Mouse (Mus musculus) kidney, postnatal 10 days (tissue): ENCODE measurements around the gene Pgghg.

Experiments
- DNase-seq: peaks from one replicate; pipeline ENCODE4 v3.0.0; 2021; ENCODE audit warnings: mixed read lengths

The Pgghg gene

GRCm38 (mm10) chr7:140923070-140923775 is 18.0 kb upstream of the Pgghg start:
- DNase-seq, result no peak

DNA sequence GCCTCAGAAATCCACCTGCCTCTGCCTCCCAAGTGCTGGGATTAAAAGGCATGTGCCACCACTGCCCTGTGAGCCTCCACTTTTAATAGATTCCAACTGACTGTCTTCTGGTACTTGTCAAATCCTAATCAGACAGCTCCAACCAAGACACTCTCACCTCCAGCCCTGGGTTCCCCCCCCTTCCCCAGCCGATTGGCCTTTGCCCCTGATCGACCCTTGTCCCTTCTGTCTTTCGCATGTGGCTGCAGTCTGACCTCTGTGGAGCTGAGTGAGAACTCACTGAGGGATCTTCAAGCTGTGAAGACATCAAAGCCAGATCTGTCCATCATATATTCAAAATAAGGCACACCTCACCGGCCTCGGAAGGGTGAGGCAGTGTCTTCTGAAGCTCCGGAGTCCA is 14.0 kb upstream of the Pgghg start:
- DNase-seq, result no peak

DNA sequence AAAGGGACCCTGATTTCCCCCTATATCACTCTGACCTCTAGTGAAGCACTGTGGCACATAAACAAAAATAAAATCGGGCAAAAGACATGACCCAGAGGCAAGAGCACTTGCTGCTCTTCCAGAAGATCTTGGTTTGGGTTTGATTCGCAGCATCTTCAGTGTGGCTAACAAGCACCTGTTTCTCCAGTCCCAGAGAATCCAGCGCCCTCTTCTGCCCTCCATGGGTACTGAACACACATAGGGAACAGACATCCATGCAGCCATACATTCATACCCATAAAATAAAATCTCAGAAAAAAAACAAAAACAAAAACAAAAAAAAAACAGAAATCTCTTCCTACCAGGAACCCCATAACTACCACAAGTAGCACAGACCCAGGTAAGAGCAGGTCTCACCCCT is 2.8 kb upstream of the Pgghg start:
- peak; percentile 23 for DNase-seq

DNA sequence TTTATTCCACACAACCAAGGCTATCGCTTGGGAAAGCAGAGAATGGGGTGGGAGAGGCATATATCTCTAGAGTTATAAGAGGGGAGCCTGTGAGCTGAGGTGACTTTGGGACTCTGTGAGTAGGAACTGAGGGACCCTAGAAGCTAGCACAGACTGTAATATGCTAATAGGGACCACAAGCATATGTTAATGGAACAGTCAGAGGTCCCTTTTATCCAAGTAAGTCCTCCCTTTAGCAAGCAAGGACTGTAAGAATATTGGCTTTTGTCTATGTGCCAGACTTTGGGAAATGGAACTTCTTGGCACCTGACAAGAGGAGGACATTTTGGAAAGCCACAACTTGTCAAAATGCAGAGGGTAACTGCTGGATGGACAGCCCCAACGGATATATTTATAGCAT is 2.3 kb upstream of the Pgghg start:
- no peak for DNase-seq

DNA sequence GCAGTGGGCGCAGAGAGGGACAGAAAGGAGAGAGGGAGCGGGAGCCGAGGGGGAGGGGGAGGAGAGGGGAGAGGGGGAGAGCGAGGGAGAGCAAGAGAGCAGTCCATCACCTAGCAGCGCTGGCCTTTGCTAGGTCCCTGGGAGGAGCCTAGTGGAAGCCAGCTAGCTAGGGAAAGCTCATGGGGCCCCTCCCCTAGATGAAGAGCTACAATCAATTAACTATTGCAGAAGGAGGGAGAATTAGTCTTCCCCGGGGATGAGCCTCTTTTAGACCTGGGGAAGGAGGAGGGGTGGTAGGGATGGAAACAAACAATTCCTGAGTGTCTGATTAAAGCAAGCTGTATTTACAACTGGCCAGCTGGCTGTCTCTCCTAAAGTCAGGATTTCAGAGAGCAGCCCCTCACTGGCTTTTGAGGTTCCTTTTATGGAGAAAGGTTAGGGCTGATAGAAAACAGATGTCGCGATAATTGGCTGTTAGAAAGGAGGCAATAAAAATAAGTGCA is 1.5 kb upstream of the Pgghg start:
- peak; percentile 58 for DNase-seq

- DNase-seq, result peak; percentile 40
These were observed 1.1 kb downstream of the Pgghg start for GRCm38 (mm10) chr7:140942341-140942740.

- DNase-seq, result no peak
These were observed 1.6 kb downstream of the Pgghg start for GRCm38 (mm10) chr7:140942811-140943210.

DNA sequence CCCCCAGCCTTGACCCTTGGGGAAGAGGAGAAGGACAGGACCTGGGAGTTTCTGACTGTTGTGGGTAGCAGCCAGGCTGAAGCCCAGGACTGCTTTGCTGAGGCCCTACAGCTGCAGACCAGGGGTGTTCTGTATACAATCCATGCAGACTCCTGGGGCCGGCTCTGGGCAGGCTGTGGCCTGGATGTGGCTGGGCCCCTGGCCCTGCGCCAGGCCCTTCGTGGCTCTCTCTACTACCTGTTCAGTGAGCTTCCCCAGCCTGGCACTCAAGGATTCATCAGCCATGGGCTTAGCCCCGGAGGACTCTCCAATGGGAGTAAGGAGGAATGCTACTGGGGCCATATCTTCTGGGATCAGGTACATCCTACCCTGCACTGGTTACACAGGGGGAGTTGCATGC is 2.2 kb downstream of the Pgghg start:
- DNase-seq, result no peak

DNA sequence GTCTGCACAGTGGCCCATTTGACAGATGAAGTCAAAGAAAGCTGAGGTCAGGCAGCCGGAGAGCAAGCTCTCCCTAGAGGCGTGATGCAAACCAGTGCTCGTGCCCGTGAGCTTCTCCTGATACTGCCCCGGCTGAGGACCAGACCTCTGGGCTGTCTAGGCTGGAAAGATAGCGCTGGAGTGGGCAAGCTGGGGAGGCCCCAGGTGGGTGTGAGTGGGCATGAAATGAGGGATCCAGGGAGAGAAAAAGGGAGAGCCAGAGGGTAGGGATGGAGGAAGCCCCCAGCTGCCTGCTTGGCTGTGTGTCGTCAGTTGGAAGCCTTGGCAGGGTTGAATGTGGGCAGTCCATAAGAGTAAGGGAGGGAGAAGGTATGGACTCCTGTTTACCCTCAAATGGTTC is 3.0 kb downstream of the Pgghg start:
- no peak for DNase-seq

DNA sequence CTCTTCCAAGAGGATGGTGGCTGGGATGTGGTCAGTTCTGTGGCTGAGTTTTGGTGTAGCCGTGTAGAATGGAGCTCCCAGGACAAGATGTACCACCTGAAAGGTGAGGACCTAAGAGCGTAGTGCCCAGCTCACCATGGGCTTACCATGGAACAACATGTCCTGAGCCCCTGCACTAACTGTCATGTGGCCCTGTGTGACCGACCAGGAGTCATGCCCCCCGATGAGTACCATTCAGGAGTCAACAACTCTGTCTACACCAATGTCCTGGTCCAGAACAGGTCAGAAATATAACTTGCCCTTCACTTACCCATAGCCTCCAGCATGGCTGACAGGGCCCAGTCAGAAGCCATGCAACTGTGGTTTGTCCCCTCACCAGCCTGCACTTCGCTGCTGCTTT is 4.1 kb downstream of the Pgghg start:
- no peak for DNase-seq

- no peak for DNase-seq
These were observed 5.1 kb downstream of the Pgghg start for GRCm38 (mm10) chr7:140946311-140946710.

DNA sequence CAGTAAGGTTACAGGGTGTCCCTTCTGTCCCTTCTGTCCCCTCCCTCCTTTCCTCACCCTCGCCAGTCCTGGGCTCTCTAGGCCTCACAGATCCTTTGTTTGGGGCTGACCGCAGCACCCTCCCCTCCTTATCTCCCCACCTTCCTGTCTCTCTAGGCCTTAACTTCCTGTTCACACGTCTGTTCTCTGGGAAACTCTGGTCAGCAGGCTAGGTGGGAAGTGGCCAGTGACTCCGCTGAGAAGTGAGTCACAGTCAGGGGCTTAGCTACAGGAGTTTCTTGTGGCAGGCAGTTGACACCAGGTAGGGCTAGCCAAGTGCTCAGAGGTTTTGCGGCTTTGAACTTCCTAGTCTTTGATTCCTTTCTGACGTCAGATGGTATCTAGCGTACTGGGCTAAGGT is 5.8 kb downstream of the Pgghg start:
- no peak for DNase-seq

GRCm38 (mm10) chr7:140948161-140948560 is 7.0 kb downstream of the Pgghg start:
- DNase-seq, result no peak

DNA sequence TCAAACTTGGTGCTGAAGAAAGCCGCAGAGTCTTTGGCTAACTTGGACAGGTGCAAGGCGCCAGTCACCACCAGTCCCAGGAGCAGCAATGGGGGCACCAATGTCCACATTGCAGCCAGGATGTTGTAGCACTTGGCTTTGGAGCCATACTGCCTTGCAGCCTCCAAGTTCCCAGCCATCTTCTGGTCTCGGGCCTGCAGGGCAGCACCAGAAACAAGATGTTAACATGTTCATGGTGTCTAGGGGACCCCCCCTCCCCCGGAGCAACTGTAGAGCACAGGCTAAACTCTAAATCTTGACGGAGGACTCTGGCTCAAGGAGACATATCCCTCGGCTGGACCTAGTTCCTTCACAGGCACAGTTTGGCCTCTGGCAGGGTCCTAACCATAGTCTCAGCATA is 8.1 kb downstream of the Pgghg start:
- DNase-seq, result no peak

GRCm38 (mm10) chr7:140949824-140950530 is 8.8 kb downstream of the Pgghg start, which contains the start of gene Ifitm5:
Ifitm5 (minus strand) TSS chr7:140950291.
- DNase-seq, result no peak

- peak; percentile 77 for DNase-seq
These were observed 9.9 kb downstream of the Pgghg start for GRCm38 (mm10) chr7:140951051-140951450.

- no peak for DNase-seq
These were observed 10.6 kb downstream of the Pgghg start for GRCm38 (mm10) chr7:140951765-140952164.

GRCm38 (mm10) chr7:140952441-140952840 is 11.2 kb downstream of the Pgghg start:
- DNase-seq, result no peak

DNA sequence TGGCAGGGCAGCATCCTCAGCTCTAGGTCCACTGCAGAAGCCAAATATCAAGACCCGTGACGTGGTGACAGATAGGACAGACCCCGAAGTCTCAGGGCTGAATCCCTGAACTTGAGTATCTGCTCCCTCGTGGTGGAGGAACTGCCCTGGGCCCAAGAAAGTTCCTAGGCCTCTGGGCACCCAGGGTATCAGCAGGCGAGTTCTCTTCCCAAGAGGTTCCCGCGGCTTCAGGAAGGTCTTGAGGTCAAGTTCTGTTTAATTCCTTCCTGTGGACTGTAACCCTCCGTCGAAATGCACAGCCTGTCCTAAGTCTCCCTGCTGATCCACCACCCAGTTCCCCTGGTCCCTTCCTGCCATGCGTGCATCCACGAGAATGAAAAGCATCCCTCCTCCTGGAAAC is 11.9 kb downstream of the Pgghg start:
- peak; percentile 18 for DNase-seq

DNA sequence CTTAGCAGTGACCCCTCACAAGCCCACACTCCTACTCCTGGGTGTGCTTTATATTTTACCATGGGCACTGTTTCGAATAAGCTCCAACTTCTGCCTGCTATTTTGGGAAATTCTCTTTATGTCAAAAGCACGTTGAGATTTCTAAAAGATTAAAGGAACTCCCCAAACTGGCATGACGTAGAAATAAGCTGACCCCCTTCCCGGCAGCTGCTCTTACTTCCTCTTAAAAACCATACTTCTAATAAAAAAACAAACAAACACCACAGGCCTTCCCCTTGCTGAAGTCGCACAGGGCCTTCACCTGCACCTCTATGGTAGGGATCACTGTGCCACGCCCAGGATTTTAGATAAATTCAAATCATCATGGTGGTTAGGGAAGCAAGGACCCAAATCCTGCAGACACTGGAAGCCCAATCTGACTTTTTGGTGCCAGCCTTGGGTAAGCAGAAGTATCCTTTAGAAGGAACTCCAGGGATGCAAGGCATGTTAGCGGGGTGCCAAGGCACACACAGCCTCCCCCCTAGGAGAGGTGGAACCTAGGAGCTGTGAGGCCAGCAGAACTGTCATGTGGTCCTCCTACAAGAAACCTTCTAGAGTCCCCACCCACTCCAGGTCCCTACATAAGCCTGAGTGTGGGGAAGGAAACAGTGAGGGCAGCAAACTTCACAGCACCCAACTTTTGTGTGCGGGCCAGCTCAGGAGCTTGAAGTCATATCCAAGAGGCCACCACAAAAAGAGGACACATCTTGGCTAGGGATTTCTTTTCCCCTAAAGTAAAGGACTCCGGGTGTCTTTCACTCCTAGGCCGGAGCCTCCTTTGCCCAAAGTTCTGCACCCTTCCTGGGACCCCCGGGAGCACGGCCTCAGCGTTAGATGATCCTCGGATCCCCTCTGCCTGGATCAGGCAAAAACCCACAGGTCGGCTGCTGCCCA is 12.9 kb downstream of the Pgghg start:
- peak; percentile 25 for DNase-seq

- peak; percentile 67 for DNase-seq
These were observed 13.5 kb downstream of the Pgghg start for GRCm38 (mm10) chr7:140954733-140955071.

DNA sequence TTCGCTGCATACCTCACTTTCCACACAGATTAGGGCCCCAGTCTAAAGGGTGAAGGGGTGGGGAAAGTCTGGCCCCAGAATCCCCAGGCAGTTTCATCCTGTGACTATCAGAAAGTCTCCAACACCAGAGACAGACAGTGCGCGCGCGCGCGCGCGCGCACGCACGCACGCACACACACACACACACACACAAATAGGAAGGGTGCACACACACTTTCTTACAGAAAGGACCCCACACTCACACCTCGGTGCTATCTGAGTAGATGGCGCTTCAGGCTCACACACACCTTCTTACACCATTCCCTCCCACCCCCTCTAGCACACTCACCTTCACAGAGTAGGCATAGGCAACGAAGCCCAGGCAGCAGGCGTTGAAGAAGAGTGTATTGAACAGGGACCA is 14.2 kb downstream of the Pgghg start:
- peak; percentile 53 for DNase-seq
